Mouse (Mus musculus) adipose tissue, adult 10 weeks (tissue): ENCODE results near the gene Adamts16. TPM values are rescaled to one million over a fixed set of nuclear protein-coding genes. Genes with fewer than 3 reads are reported as not detected.

Source experiments
- polyA plus RNA-seq: library from polyadenylated mRNA; stranded (reverse); fragments of 350-450 nt; fragmentation: Illumina TruSeq; extraction: RNeasy Lipid Tissue Mini Kit (QIAGEN cat#74804); gene quantifications from one replicate; pipeline ENCODE4 v1.2.3, GENCODE M21; 2014; ENCODE audit warnings: low read depth, low replicate concordance

The Adamts16 gene
- polyA plus RNA-seq, result 1.8 TPM

DNA sequence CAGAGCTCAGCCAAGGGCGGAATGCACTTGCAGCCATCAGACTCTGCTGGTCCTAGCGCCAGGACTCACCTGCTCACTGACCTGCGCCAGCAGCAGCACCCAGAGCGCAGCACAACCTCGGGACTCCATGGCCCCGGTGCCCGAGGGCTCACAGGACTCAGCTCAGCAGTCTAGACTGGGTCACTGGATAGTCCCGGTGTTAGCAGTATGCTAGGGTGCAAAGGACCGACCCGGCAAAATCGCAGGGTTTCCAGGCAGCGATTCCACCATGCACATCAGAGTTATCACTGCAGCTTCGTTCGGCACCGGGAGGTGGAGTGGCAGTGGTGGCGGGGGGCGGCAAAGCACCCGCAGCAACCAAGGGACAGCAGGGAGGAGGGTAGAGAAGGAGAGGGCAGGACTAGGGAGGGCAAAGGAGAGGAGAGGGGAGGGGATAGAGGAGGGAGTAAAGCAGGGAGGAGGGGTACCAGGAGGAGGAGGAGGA lies at the start of gene Adamts16:
Adamts16 (minus strand) TSS at position 391 of the 484 bp plus-strand sequence.

Other genes with a start within 250 kb of the Adamts16 start
- gene Ice1, start 204.2 kb downstream of the Adamts16 start, polyA plus RNA-seq, result 26.3 TPM